Mouse (Mus musculus) kidney, postnatal 10 days (tissue): ENCODE measurements around the gene Eif5a2.

Source experiments
- DNase-seq: peaks from one replicate; pipeline ENCODE4 v3.0.0; 2021; ENCODE audit warnings: mixed read lengths

Eif5a2 gene

GRCm38 (mm10) chr3:28811441-28811840 is 30.4 kb downstream of the Eif5a2 start:
- DNase-seq, result no peak

- DNase-seq, result peak; percentile 9
Measured at GRCm38 (mm10) chr3:28814361-28814760, 33.3 kb downstream of the Eif5a2 start.

- DNase-seq, result no peak
Measured at GRCm38 (mm10) chr3:28816010-28816540, 35.0 kb downstream of the Eif5a2 start.

- DNase-seq, result no peak
Measured at GRCm38 (mm10) chr3:28826272-28826671, 45.2 kb downstream of the Eif5a2 start.

GRCm38 (mm10) chr3:28827605-28828004 is 46.5 kb downstream of the Eif5a2 start:
- no peak for DNase-seq

GRCm38 (mm10) chr3:28829454-28829853 is 48.4 kb downstream of the Eif5a2 start:
- DNase-seq, result no peak

GRCm38 (mm10) chr3:28836796-28837371 is 55.8 kb downstream of the Eif5a2 start:
- no peak for DNase-seq

- DNase-seq, result no peak
Measured at GRCm38 (mm10) chr3:28841886-28842649, 61.0 kb downstream of the Eif5a2 start.

GRCm38 (mm10) chr3:28843231-28843630 is 62.2 kb downstream of the Eif5a2 start:
- DNase-seq, result peak; percentile 14

GRCm38 (mm10) chr3:28847115-28847514 is 66.0 kb downstream of the Eif5a2 start:
- no peak for DNase-seq
